In genomic region chr1:120603656-120604051, GRCm38 (mm10) we compare ENCODE assay signal across 7 mouse cellular contexts. TPM values are rescaled to one million over a fixed set of nuclear protein-coding genes. Genes with fewer than 3 reads are reported as not detected.
A peak's percentile ranks its signal among the peaks of the same experiment; 100 is the strongest.
DNase-seq lines count a peak whose midpoint lies in the region; ATAC-seq lines count a peak whose summit lies in the region.

No protein-coding gene starts in this region.

- H3K27me3 ChIP-seq in embryonic facial prominence, embryonic 15.5 days = peaks cover 92% of the 10 kb centered on the region
- peaks cover 91% of the 10 kb centered on the region for H3K27me3 ChIP-seq in intestine, embryonic 15.5 days (replicated peaks)
- H3K27me3 ChIP-seq in neural tube, embryonic 13.5 days = peaks cover 93% of the 10 kb centered on the region

- intact Hi-C loops in left cerebral cortex, postnatal 4 days (cut with DNase I) = no loop called here

- H3K4me3 ChIP-seq in embryonic facial prominence, embryonic 15.5 days (replicated peaks) = peak overlapping the region; percentile 53
- peak overlapping the region; percentile 36 for H3K4me3 ChIP-seq in intestine, embryonic 15.5 days (replicated peaks)
- H3K4me3 ChIP-seq in neural tube, embryonic 13.5 days = peak overlapping the region; percentile 41

- H3K27ac ChIP-seq in embryonic facial prominence, embryonic 15.5 days (replicated peaks) = no peak overlapping the region
- no peak overlapping the region for H3K27ac ChIP-seq in intestine, embryonic 15.5 days
- H3K27ac ChIP-seq in neural tube, embryonic 13.5 days (replicated peaks) = peak overlapping the region; percentile 69

- H3K4me2 ChIP-seq in embryonic facial prominence, embryonic 15.5 days (replicated peaks) = peak overlapping the region; percentile 90
- peak overlapping the region; percentile 77 for H3K4me2 ChIP-seq in intestine, embryonic 15.5 days (replicated peaks)
- H3K4me2 ChIP-seq in neural tube, embryonic 13.5 days = peak overlapping the region; percentile 61

- H3K4me1 ChIP-seq in embryonic facial prominence, embryonic 15.5 days = peaks cover 32% of the 10 kb centered on the region
- H3K4me1 ChIP-seq in intestine, embryonic 15.5 days (replicated peaks) = peaks cover 16% of the 10 kb centered on the region
- H3K4me1 ChIP-seq in neural tube, embryonic 13.5 days (replicated peaks) = peaks cover 20% of the 10 kb centered on the region

- WGBS in embryonic facial prominence, embryonic 15.5 days = 3% methylated on average over 35 of the region's 35 CpGs
- WGBS in intestine, embryonic 15.5 days = under 1% methylated on average over 35 of the region's 35 CpGs
- under 1% methylated on average over 35 of the region's 35 CpGs for WGBS in neural tube, embryonic 13.5 days

- ATAC-seq in embryonic facial prominence, embryonic 15.5 days (ENCODE audit: insufficient number of reproducible peaks, low FRiP score, low TSS enrichment, low read depth) = no peak
- no peak for ATAC-seq in intestine, embryonic 15.5 days
- no peak for ATAC-seq in neural tube, embryonic 13.5 days (ENCODE audit: low read depth)

- H3K9me3 ChIP-seq in embryonic facial prominence, embryonic 15.5 days (replicated peaks) = no peaks in the 10 kb centered on the region
- no peaks in the 10 kb centered on the region for H3K9me3 ChIP-seq in intestine, embryonic 15.5 days
- H3K9me3 ChIP-seq in neural tube, embryonic 13.5 days = no peaks in the 10 kb centered on the region

- 0 out of 2 replicates have a peak overlapping the region, but pooled peaks have one; percentile 9 for H3K9ac ChIP-seq in embryonic facial prominence, embryonic 15.5 days
- H3K9ac ChIP-seq in intestine, embryonic 15.5 days = no peak overlapping the region
- peak overlapping the region; percentile 66 for H3K9ac ChIP-seq in neural tube, embryonic 13.5 days

- DNase-seq in kidney, postnatal 4 days = peak; percentile 41 to 51
- no peak for DNase-seq in kidney, adult 9 months
- DNase-seq in left cerebral cortex, postnatal 4 days = no peak
- no peak for DNase-seq in thymus, postnatal 0 days (ENCODE audit: low spot score)

- no peaks in the 10 kb centered on the region for H3K36me3 ChIP-seq in embryonic facial prominence, embryonic 15.5 days
- no peaks in the 10 kb centered on the region for H3K36me3 ChIP-seq in intestine, embryonic 15.5 days
- H3K36me3 ChIP-seq in neural tube, embryonic 13.5 days = no peaks in the 10 kb centered on the region

RNA-seq across cellular contexts. Expression of gene En1, which starts 1.4 kb away (rescaled TPM):
- 1.9 and 2.1 TPM in 2 replicates for polyA plus RNA-seq in embryonic facial prominence, embryonic 15.5 days (2015; fragmentation: Nextera tagmentation; extraction: Ambion mirVana)
- polyA plus RNA-seq in intestine, embryonic 15.5 days (2015; fragmentation: Nextera tagmentation; extraction: Ambion mirVana) = not detected in 2 replicates
- polyA plus RNA-seq in neural tube, embryonic 13.5 days (2015; fragmentation: Nextera tagmentation; extraction: Ambion mirVana) = 1.4 and 1.6 TPM in 2 replicates
- total RNA-seq in left cerebral cortex, postnatal 4 days (2021) = under 1 TPM; 0.12 to 0.14 TPM
- 0.05 TPM in 1 of 2 replicates, not detected in the other for polyA plus RNA-seq in thymus, postnatal 0 days (2015; fragmentation: Nextera tagmentation; extraction: Ambion mirVana)

Comparison
In these comparisons a context has a peak if more than half of its experiments do, and no peak if none do; other contexts are left out.
1. DNase-seq: peak in kidney, postnatal 4 days (2 of 2); none in kidney, adult 9 months (single experiment), left cerebral cortex, postnatal 4 days (single experiment) and thymus, postnatal 0 days (single experiment).
2. Peak in every context shown above with its lines, with median percentiles within 50 percentile points of each other: H3K4me2 ChIP-seq and H3K4me3 ChIP-seq.